Mouse (Mus musculus) spleen, adult 2 months (tissue): ENCODE data around the gene Ythdf1. TPM values are rescaled to one million over a fixed set of nuclear protein-coding genes. Genes with fewer than 3 reads are reported as not detected.
A peak's percentile ranks its signal among the peaks of the same experiment; 100 is the strongest.

Source experiments
- DNase-seq, 2 experiments: peaks; one replicate each; pipeline versions ENCODE4 v3.0.0 to v3.0.0-alpha.2; 2012 to 2021; ENCODE audit warnings: low spot score in 2 of 2, low read depth in 1 of 2
- H3K27ac ChIP-seq: fragments of 200-500 bp; 2 replicates; pipeline ENCODE4 v1.5.1; 2012; ENCODE audit warnings: low read length, inconsistent platforms; ENCODE audit not compliant: insufficient read depth
- H3K27me3 ChIP-seq: fragments of 200-500 bp; 2 replicates; pipeline ENCODE4 v1.6.1; 2012; ENCODE audit warnings: mild to moderate bottlenecking, moderate library complexity, low read length, inconsistent platforms; ENCODE audit not compliant: control insufficient read depth, insufficient read depth
- H3K36me3 ChIP-seq: fragments of 200-500 bp; 2 replicates; pipeline ENCODE4 v1.6.1; 2012; ENCODE audit warnings: mild to moderate bottlenecking, low read length, inconsistent platforms; ENCODE audit not compliant: control insufficient read depth, insufficient read depth
- H3K4me1 ChIP-seq: fragments of 200-500 bp; 2 replicates; pipeline ENCODE4 v1.6.1; 2011; ENCODE audit warnings: inconsistent platforms; ENCODE audit not compliant: control insufficient read depth, insufficient read depth, insufficient read length
- H3K4me3 ChIP-seq: fragments of 200-500 bp; 2 replicates; pipeline ENCODE4 v1.5.1; 2011; ENCODE audit warnings: mild to moderate bottlenecking, inconsistent platforms; ENCODE audit not compliant: insufficient read depth, insufficient read length; ENCODE audit errors: extremely low read depth
- CTCF ChIP-seq: fragments of 200-500 bp; IDR thresholded peaks from 2 replicates; pipeline ENCODE4 v1.5.1; 2011; ENCODE audit warnings: mild to moderate bottlenecking, inconsistent platforms; ENCODE audit not compliant: insufficient read depth, insufficient read length, insufficient replicate concordance; ENCODE audit errors: extremely low read depth
- POLR2A ChIP-seq: fragments of 200-500 bp; IDR thresholded peaks from 2 replicates; pipeline ENCODE4 v1.6.1; 2011; ENCODE audit warnings: low read depth, low read length, inconsistent platforms
- WGBS: fragments of 180-500 bp; shearing (Covaris S2); methylation state at CpG from one replicate; pipeline ENCODE4 v1.1.7; 2018; 5-methylcytosine and 5-hydroxymethylcytosine counted together
- polyA plus RNA-seq: library from polyadenylated mRNA; depleted of rRNA; stranded (reverse); fragments of >200 nt; gene quantifications from 2 replicates; pipeline ENCODE4 v1.2.3, GENCODE M21; 2012; rRNA removed

Gene Ythdf1
- polyA plus RNA-seq = 23.5 and 29.3 TPM in 2 replicates

- Histone ChIP-seq H3K27ac (peak within 1 kb of the TSS; percentile 53), H3K4me1 (peaks cover 2% of the 10 kb centered on the region; the same call in 1 of the 2 replicates), H3K36me3 (peaks cover 4% of the 10 kb centered on the region), H3K27me3 (no peaks in the 10 kb centered on the region), H3K4me3 (peak within 1 kb of the TSS; percentile 98)
- peak; percentile 91 to 96 for DNase-seq
- under 1% methylated on average over 51 of the region's 56 CpGs for WGBS
- no peak for TF ChIP-seq CTCF
- TF ChIP-seq POLR2A = peak; percentile 43; the same call in 1 of the 2 replicates
Observed at GRCm38 (mm10) chr2:180920810-180921400, at the start of gene Ythdf1. Gene Ythdf1, minus strand, starts transcription at chr2:180920949.

- peak; percentile 76 for TF ChIP-seq POLR2A
- TF ChIP-seq CTCF = no peak
- peak; percentile 73 to 87 for DNase-seq
- no peaks in the 10 kb centered on the region for H3K27me3 ChIP-seq
- peak within 1 kb of the TSS; percentile 95 for H3K27ac ChIP-seq
- WGBS = under 1% methylated on average over 57 of the region's 57 CpGs
- H3K4me1 ChIP-seq = peaks cover 9% of the 10 kb centered on the region; the same call in 1 of the 2 replicates
- H3K36me3 ChIP-seq = peaks cover 14% of the 10 kb centered on the region
- peak within 1 kb of the TSS; percentile 93 for H3K4me3 ChIP-seq
Observed at GRCm38 (mm10) chr2:180967010-180967763, 46.4 kb upstream of the Ythdf1 start, which contains the start of gene Arfgap1. Gene Arfgap1, plus strand, starts transcription at chr2:180967225.

GRCm38 (mm10) chr2:180966092-180966882, 45.5 kb upstream of the Ythdf1 start:
- WGBS = 7% methylated on average over 14 of the region's 14 CpGs
- no peak for TF ChIP-seq CTCF
- no peak for TF ChIP-seq POLR2A
- DNase-seq = peak; percentile 17 to 60

GRCm38 (mm10) chr2:180963956-180964355, 43.2 kb upstream of the Ythdf1 start:
- Histone ChIP-seq H3K27me3 (no peaks in the 10 kb centered on the region), H3K36me3 (0 out of 2 replicates have a peak, but pooled peaks cover under 1% of the 10 kb centered on the region), H3K4me3 (no peak overlapping the region), H3K27ac (no peak overlapping the region), H3K4me1 (peaks cover 9% of the 10 kb centered on the region; the same call in 1 of the 2 replicates)
- DNase-seq = peak; percentile 23 to 57
- TF ChIP-seq POLR2A = no peak
- peak; percentile 87; the same call in 1 of the 2 replicates for TF ChIP-seq CTCF
- 4% methylated on average over 5 of the region's 5 CpGs for WGBS

More at GRCm38 (mm10) chr2:180966092-180966882, 45.5 kb upstream of the Ythdf1 start:
- Histone ChIP-seq H3K4me3 (peak overlapping the region; percentile 93), H3K4me1 (peaks cover 9% of the 10 kb centered on the region; the same call in 1 of the 2 replicates), H3K27ac (peak overlapping the region; percentile 95), H3K36me3 (peaks cover 5% of the 10 kb centered on the region), H3K27me3 (no peaks in the 10 kb centered on the region)

GRCm38 (mm10) chr2:180962616-180963308, 42.0 kb upstream of the Ythdf1 start:
- H3K36me3 ChIP-seq = no peaks in the 10 kb centered on the region
- no peak for DNase-seq
- WGBS = 87% methylated on average over 2 of the region's 2 CpGs
- peaks cover 6% of the 10 kb centered on the region; the same call in 1 of the 2 replicates for H3K4me1 ChIP-seq
- TF ChIP-seq POLR2A = no peak
- TF ChIP-seq CTCF = no peak
- no peak overlapping the region for H3K27ac ChIP-seq
- H3K27me3 ChIP-seq = no peaks in the 10 kb centered on the region
- H3K4me3 ChIP-seq = no peak overlapping the region

- Histone ChIP-seq H3K36me3 (no peaks in the 10 kb centered on the region), H3K27ac (no peak overlapping the region), H3K4me1 (no peaks in the 10 kb centered on the region), H3K27me3 (peaks cover 2% of the 10 kb centered on the region; the same call in 1 of the 2 replicates), H3K4me3 (no peak overlapping the region)
- DNase-seq = no peak
- no peak for TF ChIP-seq CTCF
- no peak for TF ChIP-seq POLR2A
- 79% methylated on average over 3 of the region's 3 CpGs for WGBS
Observed at GRCm38 (mm10) chr2:180960187-180960586, 39.4 kb upstream of the Ythdf1 start.
